Mouse (Mus musculus) gastrocnemius, adult 2 months (tissue): ENCODE data around the gene Myo1a. TPM values are rescaled to one million over a fixed set of nuclear protein-coding genes. Genes with fewer than 3 reads are reported as not detected.

Experiments
- DNase-seq: peaks from one replicate; pipeline ENCODE4 v3.0.0; 2022
- H3K27ac ChIP-seq: fragments of 200-600 bp; 2 replicates; pipeline ENCODE4 v1.8.1; 2022; ENCODE audit warnings: mild to moderate bottlenecking
- H3K4me3 ChIP-seq: fragments of 200-600 bp; 2 replicates; pipeline ENCODE4 v1.8.1; 2022; ENCODE audit warnings: mild to moderate bottlenecking, moderate library complexity
- CTCF ChIP-seq: fragments of 200-600 bp; IDR thresholded peaks from 2 replicates; pipeline ENCODE4 v1.8.1; 2022; ENCODE audit warnings: antibody characterized with exemption, mild to moderate bottlenecking, moderate library complexity
- intact Hi-C: fragments of 180-260 bp; cut with DNase I; formaldehyde crosslinking; loops from one replicate; pipeline ENCODE4 v1.15.1; 2025
- total RNA-seq, 2 experiments: library from RNA; stranded (reverse); gene quantifications; 2 replicates each; pipeline ENCODE4 v1.2.3; 2021

Myo1a gene
- total RNA-seq, 2 experiments from 2014 or later = not detected

DNA sequence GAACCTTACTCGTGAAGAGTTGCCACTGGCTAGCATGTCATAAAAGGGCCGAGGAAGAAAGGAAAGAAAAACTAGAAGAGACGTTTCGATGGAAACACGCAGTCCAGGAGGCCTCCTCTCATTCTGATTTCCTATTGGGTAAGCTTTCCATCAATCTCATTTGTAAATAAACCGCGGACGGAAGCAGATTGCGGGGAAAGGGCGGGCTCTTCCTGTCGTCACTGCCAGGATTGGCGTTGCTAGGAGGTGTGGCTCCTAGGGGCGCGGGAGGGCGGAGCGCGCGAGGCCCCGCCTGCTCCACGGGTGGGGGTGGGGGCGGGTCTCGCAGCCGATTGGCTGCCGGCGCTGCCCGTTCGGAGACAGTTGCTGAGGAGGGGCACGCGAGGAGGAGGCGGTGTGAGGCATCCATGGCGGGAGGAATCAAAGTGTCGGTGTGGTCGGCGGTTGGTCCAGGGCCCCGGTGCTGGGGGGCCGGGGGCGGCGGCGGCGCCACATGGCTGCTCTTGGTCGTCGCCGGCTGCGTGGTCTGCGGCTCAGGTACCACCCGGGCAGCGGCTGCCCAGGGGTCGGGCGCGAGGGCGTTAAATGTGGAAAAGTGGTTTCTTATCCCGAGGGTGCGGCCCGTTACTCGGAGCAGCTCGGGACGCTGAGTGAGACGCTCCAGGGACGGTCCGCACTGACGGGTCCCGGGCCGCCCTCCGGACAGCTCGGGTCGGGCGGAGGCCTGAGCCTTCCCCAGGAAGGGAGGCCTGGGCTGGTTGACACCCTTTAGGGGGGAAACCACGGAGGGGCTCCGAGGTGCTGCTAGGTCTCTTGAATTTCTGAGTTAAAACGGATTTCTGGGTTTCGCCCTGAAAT, 28.1 kb upstream of the Myo1a start:
- Histone ChIP-seq H3K4me3 (peak overlapping the region; percentile 82), H3K27ac (peak overlapping the region; percentile 83)
- intact Hi-C loops = loop anchor here (10.0 kb wide), 1 partner anchor 602 kb away; the partner anchor contains the start of genes Agap2 and Tspan31
- no peak for TF ChIP-seq CTCF
- peak; percentile 96 for DNase-seq

DNA sequence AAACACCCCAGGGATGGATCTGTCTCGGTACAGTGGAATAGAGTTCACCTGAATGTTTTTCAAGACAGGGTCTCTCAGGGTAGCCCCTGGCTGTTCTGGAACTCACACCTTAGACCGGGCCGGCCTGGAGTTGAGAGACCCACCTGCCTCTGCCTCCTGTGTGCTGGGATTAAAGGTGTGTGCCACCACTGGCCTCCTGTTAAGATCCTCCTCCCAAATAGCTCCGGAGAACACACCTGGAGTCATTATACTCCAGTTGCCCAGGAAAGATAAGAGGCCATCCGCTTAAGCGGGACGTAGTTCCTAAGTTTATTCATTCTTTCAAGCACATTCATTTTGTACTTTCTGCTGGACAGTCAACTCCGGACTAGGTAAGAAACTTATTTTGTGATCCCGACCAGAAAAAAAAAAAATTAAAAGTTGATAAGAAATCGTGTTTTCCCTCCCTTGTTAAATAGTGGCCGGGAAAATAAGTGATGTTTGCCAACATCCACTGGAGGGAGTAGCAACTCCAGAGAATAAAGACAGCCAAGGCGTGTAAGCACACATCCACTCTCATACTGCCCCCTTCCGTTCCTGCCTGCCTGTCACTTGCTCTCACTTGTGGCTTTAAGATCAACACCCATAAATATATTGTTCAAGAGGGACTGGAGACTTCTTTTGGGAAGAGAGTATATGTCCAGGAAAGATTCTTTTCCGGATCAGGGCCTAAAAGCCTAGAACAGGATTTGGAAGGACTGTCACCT, 27.2 kb upstream of the Myo1a start:
- DNase-seq = peak; percentile 54
- intact Hi-C loops = loop anchor here (10.0 kb wide), 1 partner anchor 603 kb away; the partner anchor contains the start of genes Agap2 and Tspan31
- Histone ChIP-seq H3K4me3 (peak overlapping the region; percentile 82), H3K27ac (peak overlapping the region; percentile 80)
- peak; percentile 70 for TF ChIP-seq CTCF

DNA sequence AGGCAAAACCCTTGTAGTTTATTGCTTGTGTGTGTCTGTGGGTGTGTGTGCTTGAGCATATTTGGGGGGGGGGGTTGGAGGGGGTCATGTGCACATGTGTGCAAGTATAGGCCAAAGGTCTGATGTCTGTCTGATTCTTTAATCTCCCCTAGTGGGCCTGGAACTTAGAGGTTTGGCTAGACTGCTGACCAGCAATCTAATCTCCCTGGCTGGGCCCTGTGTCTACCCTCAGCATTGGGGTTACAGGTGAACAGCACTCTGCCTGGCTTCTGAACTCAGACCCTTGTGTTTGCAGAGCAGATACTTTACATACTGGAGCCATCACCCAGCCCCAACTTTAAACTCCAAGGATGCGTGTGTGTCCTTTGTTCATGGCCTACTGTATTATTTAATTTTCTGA, 25.8 kb upstream of the Myo1a start:
- intact Hi-C loops = loop anchor here (10.0 kb wide), 1 partner anchor 604 kb away; the partner anchor contains the start of genes Agap2 and Tspan31
- Histone ChIP-seq H3K4me3 (no peak overlapping the region), H3K27ac (no peak overlapping the region)
- no peak for DNase-seq
- TF ChIP-seq CTCF = no peak

DNA sequence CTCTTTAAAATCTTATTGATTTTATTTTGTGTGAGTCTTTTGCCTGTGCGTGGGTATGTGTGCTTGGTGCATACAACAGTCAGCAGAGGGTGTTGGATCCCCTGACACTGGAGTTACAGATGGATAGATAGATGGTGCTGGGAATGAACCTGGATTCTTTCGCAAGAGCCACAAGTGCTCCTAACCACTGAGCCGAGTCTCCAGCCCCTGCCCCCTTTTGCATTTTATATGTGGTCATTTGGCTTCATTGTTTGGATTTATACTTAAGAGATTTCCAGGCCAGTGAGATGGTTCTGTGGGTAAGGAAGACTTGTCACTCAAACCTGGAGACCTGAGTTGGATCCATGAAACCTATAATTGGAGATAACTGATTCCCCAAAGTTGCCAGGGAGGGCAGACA, 25.1 kb upstream of the Myo1a start:
- no peak overlapping the region for H3K27ac ChIP-seq
- DNase-seq = no peak
- no peak for TF ChIP-seq CTCF
- intact Hi-C loops = loop anchor here (10.0 kb wide), 1 partner anchor 605 kb away; the partner anchor contains the start of genes Agap2 and Tspan31
- no peak overlapping the region for H3K4me3 ChIP-seq

DNA sequence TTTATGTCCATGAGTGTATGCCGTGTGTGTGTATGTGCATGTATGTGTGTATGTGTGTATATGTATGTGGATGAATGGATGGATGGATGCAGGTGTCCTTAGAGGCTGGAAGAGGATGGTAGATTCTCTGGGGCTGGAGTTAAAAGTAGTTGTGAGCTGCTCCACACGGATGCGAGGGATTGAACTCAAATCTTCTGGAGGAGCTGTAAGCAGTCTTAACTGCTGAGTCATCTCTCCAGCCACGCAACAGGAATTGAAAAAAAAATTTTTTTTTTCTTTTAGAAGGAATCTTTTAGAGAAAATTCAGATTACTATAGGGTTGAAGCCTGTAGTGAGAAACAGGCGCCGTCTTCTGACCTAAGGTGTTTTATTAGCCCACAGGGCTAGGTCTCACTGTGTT, 22.1 kb upstream of the Myo1a start:
- DNase-seq = no peak
- intact Hi-C loops = no loop called here
- TF ChIP-seq CTCF = no peak
- Histone ChIP-seq H3K27ac (no peak overlapping the region), H3K4me3 (no peak overlapping the region)

DNA sequence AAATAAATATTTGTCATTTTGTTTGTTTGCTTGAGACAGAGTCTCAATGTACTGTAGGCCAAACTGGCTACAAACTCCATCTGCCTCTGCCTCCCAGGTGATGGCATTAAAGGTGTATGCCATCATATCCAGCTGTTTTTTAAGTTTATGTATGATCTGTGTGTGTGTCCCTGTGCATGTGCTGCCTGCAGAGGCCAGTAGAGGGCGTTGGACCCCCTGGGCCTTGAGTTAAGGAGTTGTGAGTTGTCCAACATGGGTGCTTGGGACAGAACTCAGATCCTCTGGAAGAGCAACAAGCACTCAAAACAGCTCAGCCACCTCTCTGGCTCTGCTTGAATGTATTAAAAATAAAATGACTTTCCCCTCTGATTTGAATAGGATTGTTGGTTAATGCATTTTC, 13.9 kb upstream of the Myo1a start:
- intact Hi-C loops = no loop called here
- TF ChIP-seq CTCF = no peak
- no peak overlapping the region for H3K4me3 ChIP-seq
- no peak for DNase-seq
- H3K27ac ChIP-seq = no peak overlapping the region

DNA sequence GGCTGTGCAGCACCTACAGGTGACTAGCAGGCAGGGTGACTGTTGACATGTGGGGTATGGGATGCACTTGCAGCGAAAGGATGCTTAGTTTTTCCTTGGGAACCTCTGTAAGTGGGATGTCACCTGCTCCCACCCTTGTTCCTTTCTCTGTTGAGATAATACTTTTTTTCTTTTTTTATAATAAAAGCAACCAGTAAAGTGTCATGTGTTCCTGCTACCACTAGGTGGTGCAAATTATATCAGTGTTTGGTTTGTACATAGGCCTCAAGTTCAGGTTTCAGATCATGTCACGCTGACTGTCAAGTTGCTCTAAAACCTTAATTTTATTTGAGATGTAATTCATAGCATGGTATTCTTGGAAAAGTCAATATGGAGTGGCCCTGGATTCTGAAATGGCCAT, 10.3 kb upstream of the Myo1a start:
- DNase-seq = no peak
- TF ChIP-seq CTCF = peak; percentile 78

DNA sequence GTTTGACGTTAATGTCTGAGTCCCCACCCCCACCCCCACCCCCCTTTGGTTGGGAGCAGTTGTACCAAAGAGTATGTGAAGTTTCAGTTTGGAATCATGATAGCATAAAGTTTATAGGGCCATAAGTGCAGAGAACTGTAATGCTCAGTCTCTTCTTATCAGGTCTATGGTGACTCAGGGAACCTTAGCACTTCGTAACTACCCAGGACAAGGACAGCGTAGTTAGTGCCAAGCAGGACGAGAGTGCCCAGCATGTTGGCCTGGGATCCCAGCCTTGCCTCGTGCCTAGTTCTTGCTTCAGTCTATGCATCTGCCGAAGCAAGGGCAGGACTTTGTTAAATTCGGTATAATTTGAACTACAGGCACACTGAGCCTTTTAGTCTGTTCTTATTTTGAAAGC, 9.2 kb upstream of the Myo1a start:
- no peak overlapping the region for H3K4me3 ChIP-seq
- TF ChIP-seq CTCF = no peak

More for the DNA sequence above, 10.3 kb upstream of the Myo1a start:
- no peak overlapping the region for H3K4me3 ChIP-seq
- no peak overlapping the region for H3K27ac ChIP-seq
- intact Hi-C loops = loop anchor here (2.0 kb wide), 1 partner anchor 242 kb away; no protein-coding TSS in a partner anchor

DNA sequence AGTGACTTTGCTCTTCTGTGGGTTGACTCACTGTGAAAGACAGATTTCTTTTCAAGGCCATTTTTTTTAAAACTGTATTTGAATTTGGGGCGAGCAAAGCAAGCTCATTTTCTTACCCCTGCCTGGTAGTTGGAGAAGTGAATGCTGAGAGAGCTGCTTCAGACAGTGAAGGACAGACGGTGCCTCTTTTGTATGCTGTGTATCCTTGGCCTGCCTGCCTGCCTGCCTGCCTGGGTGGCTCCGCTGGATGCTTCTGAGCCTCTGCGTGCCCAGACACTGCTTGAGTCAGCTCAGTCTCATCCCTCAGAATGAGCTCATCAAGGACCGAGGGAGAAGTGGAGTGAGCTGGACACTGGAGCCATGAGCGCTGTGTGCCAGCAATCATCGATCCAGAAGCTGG, 6.0 kb upstream of the Myo1a start:
- DNase-seq = no peak
- Histone ChIP-seq H3K27ac (no peak overlapping the region), H3K4me3 (no peak overlapping the region)
- no peak for TF ChIP-seq CTCF
- intact Hi-C loops = no loop called here

More for the DNA sequence above, 9.2 kb upstream of the Myo1a start:
- H3K27ac ChIP-seq = no peak overlapping the region
- DNase-seq = no peak
- intact Hi-C loops = loop anchor here (2.0 kb wide), 1 partner anchor 241 kb away; no protein-coding TSS in a partner anchor

DNA sequence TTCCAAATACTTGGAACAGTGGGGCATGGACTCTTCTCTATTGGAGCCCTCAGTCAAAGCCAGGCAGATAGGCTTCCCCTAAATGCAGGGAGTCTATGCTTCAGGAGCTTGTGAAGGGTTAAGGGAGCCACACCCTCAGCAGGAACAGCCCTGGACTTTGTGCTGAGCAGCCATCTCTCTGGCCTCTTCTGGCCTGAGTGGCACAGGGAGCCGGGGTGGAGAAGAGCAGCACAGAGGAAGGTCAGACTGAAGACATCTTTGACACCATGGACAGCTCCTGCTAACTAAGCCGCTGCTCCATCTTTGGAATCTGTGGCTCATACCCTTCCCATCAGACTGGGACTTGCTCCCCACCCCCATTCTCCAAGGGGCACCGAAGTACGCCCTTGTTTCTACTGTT, 1.7 kb upstream of the Myo1a start:
- TF ChIP-seq CTCF = no peak
- Histone ChIP-seq H3K4me3 (no peak overlapping the region), H3K27ac (no peak overlapping the region)
- intact Hi-C loops = no loop called here
- DNase-seq = no peak

DNA sequence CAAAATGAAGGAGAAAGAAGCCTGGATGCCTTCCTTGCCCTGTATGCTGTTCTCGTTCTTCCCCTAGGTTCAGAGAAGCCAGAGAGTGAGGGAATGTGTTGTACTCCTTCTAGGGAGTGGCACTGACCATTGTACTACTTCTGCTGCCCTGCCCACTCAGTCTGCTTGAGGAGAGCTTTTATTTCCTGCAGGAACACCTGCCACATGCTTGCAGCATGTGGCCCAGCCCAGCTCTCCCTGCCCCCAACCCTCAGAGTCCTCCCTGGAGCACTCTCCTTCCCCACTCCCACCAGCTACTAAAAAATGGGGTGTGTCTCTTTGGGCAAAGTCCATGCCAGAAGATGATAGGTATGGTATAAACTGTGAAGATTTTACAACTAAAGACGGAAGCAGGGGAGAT, 677 bp upstream of the Myo1a start:
- no peak for DNase-seq
- intact Hi-C loops = no loop called here
- Histone ChIP-seq H3K27ac (no peak overlapping the region), H3K4me3 (no peak overlapping the region)
- no peak for TF ChIP-seq CTCF

DNA sequence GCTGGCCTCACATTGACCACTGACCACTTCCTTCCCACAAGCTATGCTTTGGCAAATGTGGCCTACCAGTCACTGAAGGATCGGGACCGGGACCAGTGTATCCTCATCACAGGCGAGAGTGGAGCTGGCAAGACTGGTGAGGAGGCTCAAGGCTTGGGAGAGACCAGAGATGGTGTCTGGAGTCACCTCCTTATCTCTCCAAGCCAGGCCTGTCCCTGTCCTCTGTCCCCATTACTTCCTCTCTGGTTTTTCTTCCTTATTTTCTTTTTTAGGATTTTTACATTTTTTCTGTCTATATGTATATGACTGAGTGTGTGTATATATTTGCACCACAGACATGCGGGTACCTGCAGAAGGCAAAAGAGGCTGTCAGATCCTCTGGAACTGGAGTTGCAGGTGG, 813 bp downstream of the Myo1a start:
- Histone ChIP-seq H3K27ac (no peak overlapping the region), H3K4me3 (no peak overlapping the region)
- intact Hi-C loops = no loop called here
- TF ChIP-seq CTCF = no peak
- DNase-seq = no peak

DNA sequence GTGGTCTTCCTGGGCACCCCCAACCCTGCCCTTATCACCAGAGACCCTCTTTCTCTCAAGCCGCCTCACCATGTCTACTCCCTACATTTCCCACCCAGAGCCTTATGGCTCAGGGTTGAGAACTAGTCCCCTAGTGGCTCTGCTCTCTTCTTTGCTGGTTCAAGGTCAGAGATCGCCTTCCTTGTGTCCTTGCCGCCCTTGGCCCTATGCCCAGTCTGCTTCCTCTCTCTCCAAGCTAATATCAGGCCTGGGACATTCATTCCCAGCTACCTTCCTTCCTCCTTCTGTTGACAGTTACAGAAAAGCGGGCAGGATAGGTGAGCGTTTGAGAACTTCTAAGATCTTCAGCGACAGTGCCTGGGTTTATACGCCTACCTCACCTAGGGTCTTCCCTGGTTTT, 2.8 kb downstream of the Myo1a start:
- no peak for TF ChIP-seq CTCF
- Histone ChIP-seq H3K4me3 (no peak overlapping the region), H3K27ac (no peak overlapping the region)
- DNase-seq = no peak
- intact Hi-C loops = no loop called here
